Mouse (Mus musculus): Measurements from ENCODE around the gene Lrrc52. TPM values are rescaled to one million over a fixed set of nuclear protein-coding genes. Genes with fewer than 3 reads are reported as not detected.

Lrrc52 gene
- polyA plus RNA-seq, 1 experiment from 2014 or later: not detected

DNA sequence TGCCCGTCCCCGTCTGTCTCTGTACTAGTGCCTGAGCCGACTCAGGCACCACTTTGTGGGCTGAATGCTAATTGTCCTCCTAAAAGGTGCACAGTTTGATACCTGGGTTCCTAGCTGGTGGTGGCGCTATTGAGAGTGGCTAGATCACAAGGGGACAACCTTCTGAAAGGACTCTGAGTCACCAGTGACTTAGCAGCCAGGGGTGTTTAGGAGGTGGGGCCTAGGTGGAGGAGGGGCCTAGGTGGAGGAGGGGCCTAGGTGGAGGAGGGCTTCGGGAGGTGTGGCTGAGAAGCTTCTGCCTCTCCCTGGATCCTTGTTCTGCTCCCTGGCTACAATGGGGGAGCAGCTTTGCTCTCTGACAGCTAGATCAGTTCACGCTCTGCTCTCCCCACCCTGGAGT lies 20.1 kb downstream of the Lrrc52 start:
- ATAC-seq: no peak
- Histone ChIP-seq H3K27ac (ENCODE audit: low read length) (no peak overlapping the region), H3K9me3 (replicated peaks; ENCODE audit: control insufficient read depth, low read length, poor library complexity, severe bottlenecking) (no peaks in the 10 kb centered on the region), H3K9ac (ENCODE audit: low read depth, low read length) (no peak overlapping the region), H3K27me3 (ENCODE audit: control insufficient read depth, insufficient read depth, low read depth, low read length) (no peaks in the 10 kb centered on the region), H3K36me3 (ENCODE audit: control insufficient read depth, insufficient read depth, low read length) (no peaks in the 10 kb centered on the region), H3K4me1 (ENCODE audit: control insufficient read depth, insufficient read depth, low read length) (no peaks in the 10 kb centered on the region), H3K4me3 (ENCODE audit: low read depth, low read length) (no peak overlapping the region), H3K4me2 (ENCODE audit: low read length) (no peak overlapping the region)
- 83% methylated on average over 6 of the region's 6 CpGs for WGBS

DNA sequence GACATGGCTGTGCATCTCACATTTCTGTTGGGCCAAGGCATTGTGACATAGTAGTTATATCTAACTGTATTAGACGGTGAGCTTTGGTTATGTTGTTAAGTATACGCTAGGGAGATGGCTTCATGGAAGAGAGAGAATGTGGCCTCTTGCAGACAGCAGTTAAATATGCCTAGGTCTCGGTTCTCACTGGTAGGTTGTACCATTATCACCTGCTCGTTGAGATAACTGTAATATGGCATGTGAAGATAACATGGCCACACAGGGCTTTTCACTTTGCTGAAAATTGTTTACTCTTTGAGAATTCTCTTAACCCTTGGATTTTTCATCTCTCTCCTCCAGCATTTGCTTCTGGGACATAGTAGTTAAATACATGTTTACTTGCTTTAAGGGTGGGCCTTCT lies 21.4 kb downstream of the Lrrc52 start:
- no peaks in the 10 kb centered on the region for H3K36me3 ChIP-seq (ENCODE audit: control insufficient read depth, insufficient read depth, low read length)
- WGBS: 91% methylated on average over 4 of the region's 4 CpGs
- H3K4me1 ChIP-seq (ENCODE audit: control insufficient read depth, insufficient read depth, low read length): no peaks in the 10 kb centered on the region
- H3K27ac ChIP-seq (ENCODE audit: low read length): no peak overlapping the region
- ATAC-seq: no peak
- H3K27me3 ChIP-seq (ENCODE audit: control insufficient read depth, insufficient read depth, low read depth, low read length): no peaks in the 10 kb centered on the region
- no peaks in the 10 kb centered on the region for H3K9me3 ChIP-seq (replicated peaks; ENCODE audit: control insufficient read depth, low read length, poor library complexity, severe bottlenecking)
- no peak overlapping the region for H3K9ac ChIP-seq (ENCODE audit: low read depth, low read length)
- H3K4me2 ChIP-seq (ENCODE audit: low read length): no peak overlapping the region
- H3K4me3 ChIP-seq (ENCODE audit: low read depth, low read length): no peak overlapping the region

- Histone ChIP-seq H3K27me3 (ENCODE audit: control insufficient read depth, insufficient read depth, low read depth, low read length) (no peaks in the 10 kb centered on the region; the same call in 1 of the 2 replicates), H3K27ac (ENCODE audit: low read length) (no peak overlapping the region), H3K4me1 (ENCODE audit: control insufficient read depth, insufficient read depth, low read length) (no peaks in the 10 kb centered on the region), H3K36me3 (ENCODE audit: control insufficient read depth, insufficient read depth, low read length) (no peaks in the 10 kb centered on the region), H3K4me2 (ENCODE audit: low read length) (no peak overlapping the region), H3K9ac (ENCODE audit: low read depth, low read length) (no peak overlapping the region), H3K4me3 (ENCODE audit: low read depth, low read length) (no peak overlapping the region), H3K9me3 (replicated peaks; ENCODE audit: control insufficient read depth, low read length, poor library complexity, severe bottlenecking) (no peaks in the 10 kb centered on the region)
- 51% methylated on average over 9 of the region's 9 CpGs for WGBS
- no peak for ATAC-seq
Observed at GRCm38 (mm10) chr1:167438231-167438885, 28.2 kb downstream of the Lrrc52 start.

DNA sequence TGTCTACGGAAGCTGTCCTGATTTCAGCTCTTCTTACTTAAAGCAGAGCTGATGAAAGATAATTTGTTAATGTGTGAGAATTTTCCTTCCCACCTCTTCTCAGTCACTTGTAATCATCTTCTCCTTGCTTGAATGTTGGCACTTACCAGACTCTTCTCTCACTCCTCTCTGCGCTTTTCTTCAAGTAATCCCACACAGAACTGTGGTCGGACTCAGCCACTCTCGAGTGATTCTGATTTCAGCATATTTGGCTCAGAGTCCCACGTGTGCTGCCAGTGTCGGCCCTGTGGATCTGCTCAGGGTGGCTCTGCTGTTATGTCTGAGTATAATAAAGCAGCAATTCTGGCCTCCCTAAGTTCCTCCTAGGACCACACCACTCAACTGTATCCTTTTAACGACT lies 29.5 kb downstream of the Lrrc52 start:
- Histone ChIP-seq H3K27me3 (ENCODE audit: control insufficient read depth, insufficient read depth, low read depth, low read length) (no peaks in the 10 kb centered on the region; the same call in 1 of the 2 replicates), H3K4me1 (ENCODE audit: control insufficient read depth, insufficient read depth, low read length) (no peaks in the 10 kb centered on the region), H3K36me3 (ENCODE audit: control insufficient read depth, insufficient read depth, low read length) (no peaks in the 10 kb centered on the region), H3K4me3 (ENCODE audit: low read depth, low read length) (no peak overlapping the region), H3K27ac (ENCODE audit: low read length) (no peak overlapping the region), H3K4me2 (ENCODE audit: low read length) (no peak overlapping the region), H3K9ac (ENCODE audit: low read depth, low read length) (no peak overlapping the region), H3K9me3 (replicated peaks; ENCODE audit: control insufficient read depth, low read length, poor library complexity, severe bottlenecking) (no peaks in the 10 kb centered on the region)
- 80% methylated on average over 7 of the region's 7 CpGs for WGBS
- ATAC-seq: no peak

DNA sequence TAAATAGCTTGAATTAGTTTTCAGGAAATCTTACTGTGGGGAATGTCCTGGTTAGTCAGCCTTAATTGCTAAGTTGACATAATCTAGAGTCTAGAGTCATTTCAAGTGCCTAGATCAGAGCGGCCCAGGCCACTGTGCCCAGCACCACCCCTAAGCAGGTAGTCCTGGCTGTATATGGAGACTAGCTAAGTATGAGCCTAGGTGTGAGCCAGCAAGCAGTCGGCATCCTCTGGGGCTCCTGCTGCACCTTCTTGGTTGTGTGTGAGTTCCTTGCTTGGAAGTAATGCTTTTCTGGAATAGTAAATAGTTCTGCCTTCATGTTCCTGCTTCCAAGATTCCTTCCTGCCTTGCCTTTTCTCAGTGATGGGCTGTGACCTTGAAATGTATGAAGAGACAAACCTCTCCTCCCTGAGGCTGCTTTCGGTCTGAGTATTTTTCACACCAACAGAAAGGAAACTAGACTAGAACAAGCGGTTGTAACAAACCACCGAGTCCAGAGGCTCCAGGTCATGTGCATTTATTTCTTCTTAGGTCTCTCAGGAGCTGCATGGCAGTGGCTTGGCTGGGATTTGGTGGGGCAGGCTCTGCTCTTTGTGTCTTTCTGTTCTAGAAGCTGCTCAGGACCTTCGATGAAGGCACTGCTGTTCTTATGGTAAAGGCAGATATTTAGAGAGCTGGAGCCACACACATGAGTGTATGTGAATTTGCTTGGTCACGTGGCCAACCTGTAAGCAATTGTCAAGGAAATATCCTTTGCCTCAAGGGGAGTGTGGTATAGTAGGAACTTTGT lies 30.2 kb downstream of the Lrrc52 start:
- Histone ChIP-seq H3K36me3 (ENCODE audit: control insufficient read depth, insufficient read depth, low read length) (no peaks in the 10 kb centered on the region), H3K9me3 (replicated peaks; ENCODE audit: control insufficient read depth, low read length, poor library complexity, severe bottlenecking) (no peaks in the 10 kb centered on the region), H3K27ac (ENCODE audit: low read length) (no peak overlapping the region), H3K9ac (ENCODE audit: low read depth, low read length) (no peak overlapping the region), H3K27me3 (ENCODE audit: control insufficient read depth, insufficient read depth, low read depth, low read length) (no peaks in the 10 kb centered on the region; the same call in 1 of the 2 replicates), H3K4me3 (ENCODE audit: low read depth, low read length) (no peak overlapping the region), H3K4me2 (ENCODE audit: low read length) (no peak overlapping the region), H3K4me1 (ENCODE audit: control insufficient read depth, insufficient read depth, low read length) (no peaks in the 10 kb centered on the region)
- no peak for ATAC-seq
- whole genome bisulfite sequencing: 85% methylated on average over 7 of the region's 7 CpGs

DNA sequence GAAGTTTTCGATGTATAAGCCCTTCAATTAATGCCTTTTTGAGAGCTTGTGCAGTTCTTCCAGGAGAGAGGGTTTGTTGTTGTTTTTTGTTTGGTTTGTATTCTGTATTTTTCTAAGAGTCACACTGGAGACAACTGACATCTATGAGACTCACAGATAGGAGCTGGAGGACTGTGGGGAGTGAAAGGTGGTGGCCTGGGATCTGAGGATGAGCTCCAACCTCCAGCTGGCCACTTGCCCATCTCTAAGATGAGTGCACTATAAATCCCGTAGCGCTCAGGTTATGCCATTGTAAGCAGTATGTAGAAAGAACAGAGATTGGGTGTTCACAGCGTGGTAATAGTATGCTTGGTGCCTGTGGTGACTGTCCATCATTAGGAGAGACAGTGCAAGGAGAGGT lies 31.6 kb downstream of the Lrrc52 start:
- Histone ChIP-seq H3K27ac (ENCODE audit: low read length) (no peak overlapping the region), H3K27me3 (ENCODE audit: control insufficient read depth, insufficient read depth, low read depth, low read length) (no peaks in the 10 kb centered on the region; the same call in 1 of the 2 replicates), H3K36me3 (ENCODE audit: control insufficient read depth, insufficient read depth, low read length) (no peaks in the 10 kb centered on the region), H3K9me3 (replicated peaks; ENCODE audit: control insufficient read depth, low read length, poor library complexity, severe bottlenecking) (no peaks in the 10 kb centered on the region), H3K9ac (ENCODE audit: low read depth, low read length) (no peak overlapping the region), H3K4me1 (ENCODE audit: control insufficient read depth, insufficient read depth, low read length) (no peaks in the 10 kb centered on the region), H3K4me3 (ENCODE audit: low read depth, low read length) (no peak overlapping the region), H3K4me2 (ENCODE audit: low read length) (no peak overlapping the region)
- WGBS: 91% methylated on average over 4 of the region's 4 CpGs
- no peak for ATAC-seq

DNA sequence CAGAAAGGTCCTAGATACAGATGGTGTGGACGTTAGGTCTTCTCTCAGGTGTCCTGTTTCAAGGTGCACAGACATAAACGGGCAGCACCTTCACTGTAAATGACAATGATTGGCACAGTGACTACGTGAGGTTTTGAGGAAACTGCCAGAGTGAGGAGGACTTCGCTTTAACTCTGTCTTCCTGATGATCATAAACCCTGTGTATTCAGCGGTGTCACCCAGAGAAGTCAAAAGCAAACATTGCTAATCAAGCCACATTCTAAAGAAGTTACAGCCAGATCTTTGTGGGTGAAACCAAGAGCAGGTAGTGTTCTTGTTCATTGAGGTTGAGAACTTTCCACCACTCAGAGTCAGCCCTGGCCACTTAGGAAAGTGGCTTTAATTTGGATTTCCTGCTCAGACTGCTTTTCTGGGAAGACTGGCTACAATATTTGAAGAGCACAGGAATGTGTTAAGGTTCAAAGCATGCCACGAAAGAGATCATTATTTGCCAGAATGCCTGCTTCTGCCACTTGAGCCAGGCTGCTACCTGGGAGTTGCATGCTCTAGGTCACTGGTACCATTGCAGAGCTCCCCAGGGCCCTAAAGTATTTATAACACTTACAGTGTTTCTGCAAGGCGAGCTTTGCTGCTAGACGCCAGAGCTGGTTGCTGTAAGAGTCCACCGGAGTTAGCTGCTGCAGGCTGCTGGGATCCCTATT lies 35.5 kb downstream of the Lrrc52 start:
- no peaks in the 10 kb centered on the region for H3K36me3 ChIP-seq (ENCODE audit: control insufficient read depth, insufficient read depth, low read length)

GRCm38 (mm10) chr1:167426681-167427080 lies 39.9 kb downstream of the Lrrc52 start:
- Histone ChIP-seq H3K9ac (ENCODE audit: low read depth, low read length) (no peak overlapping the region), H3K4me3 (ENCODE audit: low read depth, low read length) (no peak overlapping the region), H3K36me3 (ENCODE audit: control insufficient read depth, insufficient read depth, low read length) (no peaks in the 10 kb centered on the region), H3K9me3 (replicated peaks; ENCODE audit: control insufficient read depth, low read length, poor library complexity, severe bottlenecking) (no peaks in the 10 kb centered on the region), H3K27me3 (ENCODE audit: control insufficient read depth, insufficient read depth, low read depth, low read length) (no peaks in the 10 kb centered on the region), H3K27ac (ENCODE audit: low read length) (no peak overlapping the region), H3K4me2 (ENCODE audit: low read length) (no peak overlapping the region), H3K4me1 (ENCODE audit: control insufficient read depth, insufficient read depth, low read length) (no peaks in the 10 kb centered on the region)
- WGBS: 88% methylated on average over 7 of the region's 7 CpGs
- no peak for ATAC-seq

More for the DNA sequence above, 35.5 kb downstream of the Lrrc52 start:
- no peak for ATAC-seq
- Histone ChIP-seq H3K27ac (ENCODE audit: low read length) (no peak overlapping the region), H3K27me3 (ENCODE audit: control insufficient read depth, insufficient read depth, low read depth, low read length) (no peaks in the 10 kb centered on the region; the same call in 1 of the 2 replicates), H3K4me2 (ENCODE audit: low read length) (no peak overlapping the region), H3K9me3 (replicated peaks; ENCODE audit: control insufficient read depth, low read length, poor library complexity, severe bottlenecking) (no peaks in the 10 kb centered on the region), H3K4me3 (ENCODE audit: low read depth, low read length) (no peak overlapping the region), H3K4me1 (ENCODE audit: control insufficient read depth, insufficient read depth, low read length) (no peaks in the 10 kb centered on the region), H3K9ac (ENCODE audit: low read depth, low read length) (no peak overlapping the region)
- WGBS: 71% methylated on average over 9 of the region's 9 CpGs

- 88% methylated on average over 5 of the region's 5 CpGs for WGBS
- Histone ChIP-seq H3K27me3 (ENCODE audit: control insufficient read depth, insufficient read depth, low read depth, low read length) (no peaks in the 10 kb centered on the region), H3K4me3 (ENCODE audit: low read depth, low read length) (no peak overlapping the region), H3K9ac (ENCODE audit: low read depth, low read length) (no peak overlapping the region), H3K27ac (ENCODE audit: low read length) (no peak overlapping the region), H3K4me1 (ENCODE audit: control insufficient read depth, insufficient read depth, low read length) (no peaks in the 10 kb centered on the region), H3K36me3 (ENCODE audit: control insufficient read depth, insufficient read depth, low read length) (no peaks in the 10 kb centered on the region), H3K4me2 (ENCODE audit: low read length) (no peak overlapping the region), H3K9me3 (replicated peaks; ENCODE audit: control insufficient read depth, low read length, poor library complexity, severe bottlenecking) (no peaks in the 10 kb centered on the region)
- ATAC-seq: no peak
Observed at GRCm38 (mm10) chr1:167425572-167425971, 41.0 kb downstream of the Lrrc52 start.

Data from midbrain, embryonic 16.5 days (tissue).